Mouse (Mus musculus) left cerebral cortex, postnatal 36 days (tissue): ENCODE data around the gene Osbp2. TPM values are rescaled to one million over a fixed set of nuclear protein-coding genes. Genes with fewer than 3 reads are reported as not detected.
"Not testable (repeated sequence)": the region's sequence is repeated elsewhere in the genome, so short reads cannot be mapped to it uniquely, and the experiment has no call there.

Experiments
- DNase-seq, 2 experiments: peaks; one replicate each; pipeline ENCODE4 v3.0.0; 2021 to 2022; ENCODE audit warnings: low spot score in 2 of 2, mixed read lengths in 1 of 2
- intact Hi-C: fragments of 180-260 bp; cut with DNase I; formaldehyde crosslinking; loops from one replicate; pipeline ENCODE4 v1.15.1; 2025
- total RNA-seq, 2 experiments: library from RNA; stranded (reverse); gene quantifications; 2 replicates each; pipeline ENCODE4 v1.2.3; 2021

Gene Osbp2
- total RNA-seq = 100 to 1,000 TPM; 128 to 164 TPM

DNA sequence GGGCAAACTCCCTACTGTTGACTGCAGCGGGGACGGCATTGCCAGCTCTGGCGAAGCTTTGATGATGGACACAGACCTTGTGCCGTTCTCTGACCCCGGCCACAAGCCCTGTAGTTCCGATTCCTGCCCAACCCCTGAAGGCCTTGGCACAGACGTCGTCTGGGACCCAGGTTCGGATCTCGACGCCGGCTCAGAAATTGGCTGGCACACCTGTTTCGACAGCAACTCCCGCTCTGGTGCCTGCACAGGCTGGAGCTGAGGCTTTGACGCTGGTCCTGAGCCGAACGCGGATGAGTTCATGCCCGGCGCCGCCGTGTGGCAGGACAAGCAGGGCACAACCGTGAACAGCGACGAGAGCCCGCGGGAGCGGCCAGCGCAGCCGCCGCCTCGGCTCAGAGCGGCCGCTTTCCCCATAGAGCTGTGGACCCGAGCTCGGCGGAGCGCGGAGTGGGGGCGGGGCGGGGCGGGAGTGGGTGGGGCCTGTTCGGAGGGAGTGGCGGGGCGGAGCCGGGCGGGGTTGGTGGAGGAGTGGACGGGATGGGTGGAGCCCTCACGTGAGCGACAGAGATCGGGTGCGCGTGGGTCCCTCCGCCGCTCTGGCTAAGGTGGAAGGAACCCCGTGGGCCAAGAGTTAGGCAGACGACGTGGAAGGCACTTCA is at the start of gene Osbp2:
Gene Osbp2 (minus strand): TSS at position 450 of the 659 bp plus-strand sequence.
- intact Hi-C loops = loop anchor here (5.0 kb wide), 1 partner anchor 46 kb away; no protein-coding TSS in a partner anchor
- peak; percentile 74 to 81 for DNase-seq

- intact Hi-C loops = loop anchor here (2.0 to 10.0 kb wide), 5 partner anchors 18 to 458 kb away; partner anchors contain the start of genes 4921536K21Rik, Dusp18 and Rnf185
- DNase-seq = peak; percentile 54 to 55
These were observed 49.2 kb upstream of the Osbp2 start for GRCm38 (mm10) chr11:3912875-3913271.

DNA sequence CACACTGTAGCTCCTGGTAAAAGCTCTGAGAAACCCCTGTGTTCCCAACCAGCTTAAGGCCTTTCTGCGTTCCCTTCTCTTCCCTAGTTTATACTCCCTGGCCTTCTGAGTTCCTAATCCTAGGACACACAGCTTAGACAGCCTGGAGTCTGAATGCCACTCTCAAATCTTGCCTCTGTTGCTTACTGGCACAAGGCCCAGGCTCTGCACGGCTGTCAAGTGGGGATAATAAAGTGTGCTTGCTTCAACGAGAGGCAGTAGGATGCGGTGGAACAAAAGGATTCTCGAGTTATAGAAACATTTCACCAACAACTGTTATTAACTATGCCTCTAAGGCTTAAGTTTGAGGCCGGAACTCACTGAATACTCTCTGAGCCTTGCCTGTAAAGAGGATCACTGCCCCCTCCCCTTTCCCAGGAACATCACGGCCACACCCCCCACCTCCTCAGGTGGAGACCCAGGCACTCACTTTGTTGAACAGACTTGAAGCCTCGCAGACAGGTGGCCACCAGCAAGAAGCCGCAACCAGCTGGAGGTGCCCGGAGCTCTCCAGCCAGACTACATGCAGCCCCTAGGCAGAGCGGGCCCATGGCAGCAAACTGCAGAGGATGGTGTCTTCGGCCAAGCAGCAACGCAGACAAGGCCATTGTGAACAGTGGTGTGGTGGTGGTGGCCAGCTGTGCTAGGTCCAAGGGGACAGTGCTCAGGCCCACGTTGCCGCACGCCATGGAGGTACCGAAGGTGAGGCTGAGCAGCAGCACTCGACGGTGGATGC is 48.6 kb upstream of the Osbp2 start:
- DNase-seq = peak; percentile 31 to 42
- intact Hi-C loops = loop anchor here (2.0 to 10.0 kb wide), 5 partner anchors 17 to 457 kb away; partner anchors contain the start of genes 4921536K21Rik, Dusp18 and Rnf185

DNA sequence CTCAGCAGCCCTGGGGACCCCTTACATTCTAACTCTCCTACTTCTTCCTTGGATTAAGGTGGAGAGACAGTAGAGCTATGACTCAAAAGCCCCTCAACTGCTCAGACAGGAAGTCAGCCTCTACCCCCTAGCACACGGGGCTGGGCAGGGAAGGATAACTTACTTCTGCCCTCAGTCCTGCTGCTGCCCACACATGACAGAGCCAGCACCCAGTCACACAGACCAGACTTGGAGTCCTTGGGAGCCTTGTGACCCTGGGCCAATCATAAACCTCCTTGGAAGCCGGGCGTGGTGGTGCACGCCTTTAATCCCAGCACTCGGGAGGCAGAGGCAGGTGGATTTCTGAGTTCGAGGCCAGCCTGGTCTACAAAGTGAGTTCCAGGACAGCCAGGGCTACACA is 47.7 kb upstream of the Osbp2 start:
- not testable (repeated sequence) for DNase-seq
- intact Hi-C loops = loop anchor here (5.0 to 10.0 kb wide), 4 partner anchors 79 to 457 kb away; partner anchors contain the start of gene Rnf185

- intact Hi-C loops = loop anchor here (5.0 to 10.0 kb wide), 4 partner anchors 78 to 456 kb away; partner anchors contain the start of gene Rnf185
- no peak for DNase-seq
These were observed 47.0 kb upstream of the Osbp2 start for GRCm38 (mm10) chr11:3910513-3911310.

GRCm38 (mm10) chr11:3909236-3909635 is 45.5 kb upstream of the Osbp2 start:
- intact Hi-C loops = no loop called here
- no peak for DNase-seq

DNA sequence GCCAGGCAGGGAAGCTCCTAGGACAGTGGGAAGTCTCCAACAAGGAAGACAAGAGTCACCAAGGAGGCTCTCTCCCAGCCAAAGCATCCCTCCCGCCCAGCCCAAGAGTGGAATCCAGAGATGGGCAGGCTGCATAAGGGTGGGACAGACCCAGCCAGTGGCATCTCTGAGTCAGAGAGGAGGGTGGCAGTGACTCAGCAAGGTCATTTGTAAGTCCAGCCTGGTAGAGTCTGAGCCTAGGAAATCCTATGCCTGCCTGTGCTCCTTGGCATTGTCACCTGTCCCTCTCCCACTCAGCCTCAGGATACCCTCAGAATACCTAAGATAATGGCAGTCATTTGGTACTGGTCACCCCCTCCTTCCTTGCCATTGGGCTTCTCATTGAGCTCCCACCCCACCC is 41.7 kb upstream of the Osbp2 start:
- intact Hi-C loops = no loop called here
- DNase-seq = no peak

- no peak for DNase-seq
- intact Hi-C loops = no loop called here
These were observed 41.0 kb upstream of the Osbp2 start for GRCm38 (mm10) chr11:3904673-3905072.

GRCm38 (mm10) chr11:3903046-3903445 is 39.3 kb upstream of the Osbp2 start:
- intact Hi-C loops = no loop called here
- DNase-seq = peak; percentile 43 to 59

DNA sequence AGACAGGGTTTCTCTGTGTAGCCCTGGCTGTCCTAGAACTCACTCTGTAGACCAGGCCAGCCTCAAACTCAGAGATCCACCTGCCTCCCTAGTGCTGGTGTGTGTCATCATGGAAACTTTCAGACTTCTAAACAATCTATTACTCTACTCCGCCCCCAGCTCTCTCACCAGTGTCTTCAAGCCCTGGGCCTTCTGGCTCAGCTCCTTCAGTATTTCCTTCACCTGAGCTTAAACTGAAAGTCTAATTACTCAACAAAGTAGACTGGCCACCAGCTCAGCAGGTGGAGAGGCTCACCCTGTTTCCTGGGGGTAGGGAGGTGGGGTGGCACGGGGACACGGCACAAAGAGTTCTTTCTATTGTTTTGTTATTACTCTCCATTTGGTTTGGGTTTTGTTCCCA is 38.8 kb upstream of the Osbp2 start:
- DNase-seq = no peak
- intact Hi-C loops = no loop called here

DNA sequence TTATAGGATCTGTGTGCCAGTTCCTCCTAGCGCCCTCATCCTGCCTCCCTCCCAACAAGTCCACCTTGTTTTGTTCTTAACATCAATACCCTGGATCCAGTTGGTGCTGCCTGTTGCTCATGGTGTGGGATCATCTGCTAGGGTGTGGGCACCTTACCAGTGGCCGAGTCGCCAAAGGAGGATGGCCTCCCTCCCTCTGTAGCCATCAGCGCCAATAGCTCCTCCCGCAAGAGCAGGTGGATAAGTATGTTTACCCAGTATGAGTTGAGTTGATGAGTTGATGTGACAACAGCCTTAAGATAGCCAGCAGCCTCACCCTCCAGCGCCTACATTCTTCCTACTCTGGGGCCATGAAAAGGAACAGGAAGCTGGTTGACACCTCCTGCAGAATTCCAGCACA is 36.6 kb upstream of the Osbp2 start:
- intact Hi-C loops = no loop called here

GRCm38 (mm10) chr11:3895933-3896332 is 32.2 kb upstream of the Osbp2 start:
- intact Hi-C loops = loop anchor here (2.0 kb wide), 1 partner anchor 17 kb away; no protein-coding TSS in a partner anchor
- no peak for DNase-seq

More for the DNA sequence above, 36.6 kb upstream of the Osbp2 start:
- DNase-seq = no peak

GRCm38 (mm10) chr11:3895458-3895857 is 31.8 kb upstream of the Osbp2 start:
- DNase-seq = no peak
- intact Hi-C loops = loop anchor here (2.0 kb wide), 1 partner anchor 17 kb away; no protein-coding TSS in a partner anchor

DNA sequence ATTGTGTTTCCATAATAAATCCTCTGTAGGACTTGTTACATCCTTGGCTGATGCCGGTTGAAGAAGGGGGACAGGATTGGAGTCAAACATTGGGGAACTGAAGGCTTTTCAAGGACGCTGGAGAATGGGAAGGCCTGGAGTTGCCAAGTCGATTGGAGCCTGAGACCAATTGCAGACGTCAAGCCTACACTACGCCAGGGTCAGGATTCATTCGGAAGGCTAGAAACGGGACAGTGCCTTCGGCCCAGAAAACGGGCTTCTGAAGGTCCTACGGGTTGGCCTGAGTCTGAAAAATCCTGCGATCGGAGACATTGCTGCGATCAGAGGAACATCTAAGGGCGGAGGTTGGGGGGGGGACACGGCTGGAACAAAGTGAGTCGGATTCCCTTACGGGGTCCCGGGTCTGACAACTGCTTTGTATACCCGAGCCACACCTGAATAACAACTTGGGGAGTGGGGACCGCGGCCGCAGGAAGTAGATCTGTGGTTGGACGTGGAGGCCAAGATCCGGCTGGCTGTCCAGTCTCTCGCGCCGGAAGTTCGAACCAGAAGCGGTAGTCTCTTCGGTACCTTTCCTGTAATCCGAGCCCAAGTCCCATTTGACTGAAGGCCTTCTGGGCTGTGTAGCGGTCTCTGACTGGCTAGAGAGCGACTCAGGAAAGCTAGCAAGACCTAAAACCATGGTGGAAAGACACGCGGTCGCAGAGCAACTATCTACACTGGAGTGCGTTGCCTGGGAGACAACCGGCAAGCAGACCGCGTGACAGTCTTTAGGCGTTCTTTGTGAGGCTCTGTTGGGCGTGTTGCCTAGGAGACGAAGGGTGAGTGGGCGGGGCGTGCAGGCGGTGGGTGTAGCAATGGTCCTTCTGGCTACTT is 30.9 kb upstream of the Osbp2 start, which contains the start of the genes 4921536K21Rik and Dusp18:
Gene 4921536K21Rik (minus strand): TSS at position 693 of the 876 bp plus-strand sequence.
Gene Dusp18 (plus strand): TSS at position 835 of the 876 bp plus-strand sequence.
- intact Hi-C loops = loop anchor here (2.0 kb wide), 1 partner anchor 18 kb away; no protein-coding TSS in a partner anchor
- DNase-seq = peak; percentile 95

DNA sequence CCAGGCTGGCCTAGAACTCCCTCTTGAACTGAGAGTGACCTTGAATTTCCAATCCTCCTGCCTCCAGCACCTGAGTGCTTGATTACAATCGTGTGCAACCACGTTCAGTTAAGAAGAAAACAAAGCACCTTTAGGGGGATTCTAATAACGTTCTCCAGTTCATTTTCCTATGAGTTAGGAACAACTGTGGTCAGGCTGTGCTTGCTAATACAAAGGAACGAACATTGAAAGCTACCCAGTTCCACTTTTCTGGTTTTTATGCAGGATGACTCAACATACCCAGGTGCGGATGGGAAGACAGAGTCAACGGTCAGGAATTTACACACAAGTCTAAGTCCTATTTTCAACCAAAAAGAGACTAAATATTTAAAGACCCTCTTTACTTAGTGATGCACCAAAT is 30.3 kb upstream of the Osbp2 start:
- intact Hi-C loops = loop anchor here (2.0 kb wide), 1 partner anchor 19 kb away; no protein-coding TSS in a partner anchor
- DNase-seq = no peak

- no peak for DNase-seq
- intact Hi-C loops = no loop called here
These were observed 23.6 kb upstream of the Osbp2 start for GRCm38 (mm10) chr11:3887331-3887730.

GRCm38 (mm10) chr11:3883711-3884110 is 20.0 kb upstream of the Osbp2 start:
- DNase-seq = no peak
- intact Hi-C loops = loop anchor here (5.0 kb wide), 1 partner anchor 76 kb away; no protein-coding TSS in a partner anchor

- peak in 1 of 2 experiments; percentile 76 for DNase-seq
- intact Hi-C loops = loop anchor here (5.0 kb wide), 1 partner anchor 73 kb away; no protein-coding TSS in a partner anchor
These were observed 16.1 kb upstream of the Osbp2 start for GRCm38 (mm10) chr11:3879836-3880235.
